Mouse (Mus musculus) ovary, adult 18-20 months (tissue): ENCODE results near the gene Ppp2r2c.

Experiments used
- DNase-seq: peaks from one replicate; pipeline ENCODE4 v3.0.0; 2022; ENCODE audit warnings: low spot score, mixed read lengths

Ppp2r2c gene

DNA sequence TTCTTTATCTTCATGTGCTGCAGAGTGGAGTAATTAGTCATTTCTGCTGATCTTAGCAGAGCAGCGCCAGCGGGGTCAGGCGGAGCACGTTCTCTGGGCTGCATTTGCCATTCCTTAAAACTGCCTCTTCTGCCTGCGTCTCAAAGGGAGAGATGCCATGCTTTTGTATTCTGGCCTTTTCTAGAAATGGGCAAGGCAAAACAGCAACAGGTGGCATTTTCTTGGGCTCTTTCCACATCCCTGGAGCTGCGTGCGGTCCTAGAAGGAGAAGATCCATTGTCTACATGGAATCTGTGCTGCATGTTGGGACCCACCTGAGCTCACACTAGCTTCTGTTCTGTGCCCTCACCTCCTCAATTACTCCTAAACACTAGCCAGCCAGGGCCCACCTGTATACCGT, 29.7 kb downstream of the Ppp2r2c start:
- no peak for DNase-seq

DNA sequence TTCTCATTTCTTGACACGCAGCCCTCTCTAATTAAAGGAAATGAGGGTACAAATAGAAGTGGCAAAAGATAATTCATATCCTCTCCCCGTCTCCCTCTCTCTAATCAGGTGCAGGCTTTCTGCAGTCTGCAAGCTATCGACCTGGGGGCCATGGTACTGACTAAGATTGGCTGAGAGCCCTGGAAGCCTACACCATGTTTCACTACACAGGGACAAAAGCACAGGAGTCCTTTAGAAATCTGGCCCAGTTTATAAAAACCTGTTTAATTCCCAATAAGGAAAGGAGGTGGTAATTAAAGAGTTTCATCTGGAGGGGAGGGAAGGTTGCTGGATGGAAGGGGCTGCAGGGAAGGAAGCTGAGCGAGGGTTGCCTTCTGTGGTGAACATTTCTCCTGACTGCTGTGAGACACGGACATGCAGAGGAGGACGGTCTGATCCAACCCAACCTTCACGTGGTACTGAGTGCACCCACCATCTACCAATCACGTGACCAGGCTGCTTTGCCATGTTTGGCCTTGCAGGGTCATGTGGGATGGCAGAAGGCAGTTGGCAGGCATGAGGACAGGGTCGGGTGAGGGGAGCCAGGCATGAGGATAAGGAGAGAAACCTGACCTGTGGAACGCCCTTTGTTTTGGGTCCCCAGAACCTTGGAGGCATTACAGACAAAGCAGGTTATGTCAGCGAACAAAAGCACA, 30.2 kb downstream of the Ppp2r2c start:
- DNase-seq: no peak

DNA sequence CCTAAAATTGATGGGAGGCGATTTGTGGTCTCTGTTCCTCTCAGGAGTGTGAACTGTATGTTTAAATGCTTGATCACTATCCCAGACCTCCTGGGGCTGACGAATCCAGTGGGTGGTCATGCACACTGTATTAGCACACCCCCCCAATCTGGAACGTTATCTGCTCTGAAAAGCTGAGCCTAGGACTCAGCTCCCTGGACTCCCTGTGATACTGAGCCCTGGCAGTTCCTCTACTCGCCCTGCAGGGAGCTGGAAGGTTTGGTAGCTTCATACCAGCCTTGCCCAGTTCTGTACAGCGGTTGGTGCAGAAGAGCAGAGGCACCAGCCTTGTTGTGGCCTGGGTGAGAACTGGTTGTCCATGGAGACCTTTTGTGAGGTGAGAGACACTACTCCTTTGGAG, 31.1 kb downstream of the Ppp2r2c start:
- DNase-seq: no peak

DNA sequence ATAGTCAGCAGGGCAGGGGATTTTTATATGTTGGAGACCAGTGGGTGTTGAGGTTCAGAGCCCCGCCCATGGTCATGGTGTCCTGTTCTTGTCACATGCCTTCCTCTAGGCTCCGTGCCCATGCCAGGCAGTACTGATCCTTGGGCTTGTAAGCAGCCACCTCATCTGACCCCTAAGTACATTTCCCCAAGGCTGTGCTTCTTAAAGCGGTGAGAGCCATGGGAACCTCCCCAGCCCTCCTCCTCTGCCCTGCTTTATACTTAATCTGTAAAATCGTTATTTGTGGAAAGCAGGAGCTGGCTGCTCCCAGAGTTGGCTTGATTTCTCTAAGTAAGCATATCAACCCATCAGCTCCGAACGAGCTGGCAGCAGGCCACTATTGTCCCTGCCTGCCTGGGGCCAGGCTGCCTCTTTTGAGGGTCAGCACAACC, 31.9 kb downstream of the Ppp2r2c start:
- DNase-seq: peak; percentile 72

DNA sequence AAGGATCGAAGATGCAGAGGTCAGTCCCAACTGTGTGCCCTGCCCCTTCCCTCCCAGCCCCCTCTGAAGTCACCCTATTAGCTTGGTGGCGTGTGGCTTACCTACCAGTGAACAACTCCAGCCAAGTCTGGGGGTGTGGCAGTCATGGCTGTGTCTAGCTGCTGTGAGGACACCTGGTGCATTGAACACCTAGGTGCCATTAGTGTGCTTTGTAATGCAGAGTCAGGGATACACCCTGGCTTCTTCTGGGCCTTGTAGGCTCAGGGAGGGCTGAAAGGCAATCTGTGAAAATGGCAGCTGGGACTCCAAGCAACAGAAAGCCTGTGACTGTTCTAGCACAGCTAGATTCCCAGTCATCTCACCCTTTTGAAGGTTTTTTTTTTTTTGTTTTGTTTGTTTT, 34.5 kb downstream of the Ppp2r2c start:
- DNase-seq: no peak

DNA sequence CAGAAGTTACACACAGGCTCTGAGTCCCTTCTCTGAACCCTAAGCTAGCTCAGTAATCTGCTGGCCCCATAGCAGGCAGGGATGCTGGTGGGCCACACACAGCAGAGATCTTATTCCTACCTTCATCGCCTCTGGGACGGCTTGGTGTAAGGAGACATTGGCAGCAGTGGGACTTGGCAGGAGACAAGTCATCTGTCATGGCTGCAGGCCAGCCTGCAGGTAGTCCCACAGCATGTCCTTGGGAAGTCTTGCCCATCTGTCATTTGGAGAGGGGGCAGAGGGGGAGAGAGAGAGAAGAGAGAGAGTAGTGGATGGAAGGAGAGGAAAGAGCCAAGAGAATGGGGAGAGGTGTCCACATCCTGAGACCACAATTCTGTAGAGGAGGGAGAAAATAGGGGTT, 35.8 kb downstream of the Ppp2r2c start:
- DNase-seq: no peak

DNA sequence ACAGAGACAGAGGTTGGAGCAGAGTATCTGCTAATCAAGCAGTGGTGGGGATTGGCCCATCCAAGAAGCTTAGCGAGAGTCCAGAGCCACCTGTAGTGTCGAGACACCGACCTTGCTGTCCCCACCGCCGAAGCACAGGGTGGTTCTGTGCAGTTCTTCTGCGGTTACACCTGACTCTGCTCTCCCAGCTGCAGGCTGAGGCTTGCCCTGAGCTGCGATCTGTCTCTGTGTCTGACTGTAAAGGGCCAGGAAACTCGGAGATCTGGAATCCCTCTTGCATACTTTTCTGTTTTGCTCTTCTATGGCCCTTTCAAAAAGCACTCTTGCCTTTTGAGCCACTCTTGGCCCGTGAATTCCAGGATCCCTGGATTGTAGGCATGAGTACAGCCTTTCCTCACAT, 36.4 kb downstream of the Ppp2r2c start:
- no peak for DNase-seq

DNA sequence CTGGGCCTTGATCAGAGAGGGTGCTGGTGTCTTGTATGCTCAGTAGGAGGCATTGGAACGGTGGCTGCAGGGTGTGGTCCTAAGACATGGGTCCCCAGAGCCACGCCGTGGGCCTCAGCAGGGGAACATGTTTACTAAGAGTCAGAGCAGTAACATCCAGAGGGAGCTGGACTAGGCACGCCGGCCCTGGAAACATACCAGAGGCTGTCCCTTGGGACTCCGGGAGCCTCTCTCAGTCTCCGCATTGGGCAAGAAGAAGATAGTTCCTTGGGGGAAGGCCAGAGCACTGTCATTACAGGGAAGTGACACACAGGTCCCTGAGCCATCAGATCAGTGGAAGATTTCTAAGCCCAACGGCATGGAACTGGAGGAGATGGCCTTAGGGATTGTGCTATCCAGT, 36.9 kb downstream of the Ppp2r2c start:
- no peak for DNase-seq

DNA sequence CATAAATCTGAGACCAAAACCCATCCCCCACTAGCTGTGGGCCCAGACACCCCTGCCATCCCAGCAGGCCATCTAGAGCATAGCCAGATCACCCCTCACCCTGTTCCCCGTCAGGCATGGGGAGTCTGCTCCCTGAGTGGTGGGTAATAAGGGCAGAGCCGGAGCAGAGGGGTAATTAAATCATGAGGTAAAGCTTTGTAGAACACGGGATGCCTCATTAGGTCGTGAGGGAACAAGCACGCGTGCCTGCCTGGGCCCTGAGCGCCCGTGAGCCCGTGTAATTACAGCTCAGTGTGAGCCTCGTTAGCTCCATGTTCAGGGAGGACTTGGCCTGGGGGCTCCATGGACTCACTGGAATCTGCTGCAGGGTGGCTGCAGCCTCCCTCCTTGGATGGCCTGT, 39.4 kb downstream of the Ppp2r2c start:
- no peak for DNase-seq

DNA sequence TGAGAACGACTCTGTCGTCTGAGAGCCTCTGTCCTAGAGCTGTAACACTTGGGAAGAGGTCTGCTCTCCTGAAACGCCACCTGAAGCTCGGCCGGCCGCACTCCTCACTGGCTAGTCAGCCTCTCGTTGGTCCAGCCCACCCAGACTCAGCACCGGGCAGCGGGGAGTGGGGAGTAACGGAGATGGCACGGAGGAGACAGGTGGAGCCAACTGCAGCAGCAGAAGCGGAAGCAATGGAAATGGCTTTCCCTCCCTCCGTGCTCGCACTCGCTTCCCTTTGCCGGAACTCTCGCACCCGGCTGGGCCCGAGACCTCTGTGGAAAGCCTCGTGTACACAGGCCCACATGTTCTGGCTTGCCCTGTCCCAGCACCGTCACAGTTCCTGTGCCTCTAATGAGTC, 41.2 kb downstream of the Ppp2r2c start:
- DNase-seq: no peak

DNA sequence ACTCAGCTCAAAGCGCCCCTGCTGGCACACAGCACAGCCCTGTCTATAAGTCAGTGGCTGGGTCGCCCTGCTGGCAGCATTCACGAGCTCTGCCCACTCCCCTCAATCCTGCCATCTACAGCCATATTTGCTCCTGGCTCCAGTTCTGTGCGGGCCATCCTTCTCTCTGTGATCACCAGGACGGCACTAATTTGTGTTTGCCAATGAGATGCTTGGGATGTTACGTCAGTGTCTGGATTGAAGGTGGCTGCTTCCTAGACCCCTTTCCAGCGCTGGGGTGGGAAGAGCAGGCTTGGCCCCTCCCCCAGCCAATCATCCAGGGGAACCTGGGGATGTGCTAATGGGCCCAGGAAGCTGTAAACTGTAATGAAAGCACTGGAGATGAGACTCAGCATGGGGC, 42.7 kb downstream of the Ppp2r2c start:
- no peak for DNase-seq

DNA sequence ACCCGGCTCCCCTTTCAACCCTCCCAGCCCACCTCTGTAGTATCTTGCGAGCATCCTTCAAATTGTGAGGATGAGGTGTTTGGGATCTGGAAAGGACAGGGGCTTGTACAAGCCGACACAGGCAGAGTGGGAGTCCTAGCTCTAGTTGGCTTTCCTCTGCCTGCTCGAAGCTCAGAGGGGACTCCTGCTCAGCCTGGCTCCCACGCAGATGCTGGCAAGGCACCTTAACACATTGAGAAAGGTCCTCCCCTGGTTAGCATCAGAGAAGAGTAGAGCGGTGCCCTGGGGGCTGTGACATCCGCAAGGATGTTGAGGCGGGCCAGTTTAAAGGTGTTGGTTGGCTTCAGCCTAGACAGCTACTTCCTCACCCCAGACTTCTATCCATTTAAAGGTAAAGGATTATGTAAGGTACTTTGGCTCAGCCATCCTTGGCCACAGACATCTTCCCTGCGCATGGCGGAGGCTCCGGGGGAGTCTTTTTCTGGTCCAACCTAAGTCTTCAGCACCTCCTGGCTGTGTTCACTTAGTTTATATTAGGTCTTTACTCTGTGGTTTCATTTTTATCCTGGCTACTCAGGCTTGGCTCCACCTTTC, 43.5 kb downstream of the Ppp2r2c start:
- no peak for DNase-seq

DNA sequence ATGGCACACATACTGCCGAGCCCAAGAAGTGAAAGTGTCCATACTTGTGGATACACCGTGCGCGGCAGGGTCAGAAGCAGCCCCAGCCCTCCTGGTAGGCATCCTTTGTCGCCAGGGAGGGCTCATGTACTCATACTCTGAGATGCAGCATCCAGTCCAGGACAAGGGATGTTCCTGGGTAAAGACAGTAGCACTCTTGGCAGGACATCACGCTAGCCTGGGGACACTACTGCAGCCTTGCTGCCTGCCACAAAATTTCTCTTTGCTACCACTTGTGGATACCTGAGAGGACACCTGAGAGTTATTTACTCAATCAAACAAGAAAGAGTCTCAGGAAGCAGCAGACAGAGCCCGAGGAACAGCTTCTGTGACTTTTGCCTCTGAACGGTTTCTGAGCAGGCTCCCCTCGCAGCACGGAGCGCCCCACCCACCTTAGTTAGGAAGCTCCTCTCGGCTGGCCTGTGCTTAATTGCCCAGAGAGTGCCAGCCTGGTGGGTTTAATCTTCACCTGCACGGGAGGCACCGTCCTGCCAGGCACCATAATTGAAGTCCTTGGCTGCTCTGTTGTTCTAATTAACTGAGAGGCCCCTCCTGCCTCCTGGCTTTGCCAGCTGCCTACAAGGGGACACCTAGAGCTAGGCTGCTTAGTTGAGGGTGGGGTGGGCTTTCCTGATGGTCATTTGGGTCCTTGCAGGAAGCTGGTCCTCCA, 44.4 kb downstream of the Ppp2r2c start:
- DNase-seq: no peak

DNA sequence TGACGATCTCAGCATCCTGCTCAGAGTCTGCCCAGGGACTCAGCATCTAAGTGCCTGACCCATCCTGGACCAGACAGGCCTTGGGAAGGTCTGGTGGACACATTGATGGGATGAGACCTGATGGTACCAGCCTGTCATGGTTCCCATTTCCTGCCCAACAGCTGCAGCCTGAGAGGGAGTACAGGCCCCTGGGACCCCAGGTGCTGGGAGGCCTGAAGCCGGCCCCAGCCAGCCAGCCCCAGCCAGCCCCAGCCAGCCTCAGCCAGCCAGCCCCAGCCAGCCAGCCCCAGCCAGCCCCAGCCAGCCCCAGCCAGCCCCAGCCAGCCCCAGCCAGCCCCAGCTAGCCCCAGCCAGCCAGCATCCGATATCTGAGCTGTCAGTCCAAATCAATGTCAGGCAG, 46.9 kb downstream of the Ppp2r2c start:
- no peak for DNase-seq

DNA sequence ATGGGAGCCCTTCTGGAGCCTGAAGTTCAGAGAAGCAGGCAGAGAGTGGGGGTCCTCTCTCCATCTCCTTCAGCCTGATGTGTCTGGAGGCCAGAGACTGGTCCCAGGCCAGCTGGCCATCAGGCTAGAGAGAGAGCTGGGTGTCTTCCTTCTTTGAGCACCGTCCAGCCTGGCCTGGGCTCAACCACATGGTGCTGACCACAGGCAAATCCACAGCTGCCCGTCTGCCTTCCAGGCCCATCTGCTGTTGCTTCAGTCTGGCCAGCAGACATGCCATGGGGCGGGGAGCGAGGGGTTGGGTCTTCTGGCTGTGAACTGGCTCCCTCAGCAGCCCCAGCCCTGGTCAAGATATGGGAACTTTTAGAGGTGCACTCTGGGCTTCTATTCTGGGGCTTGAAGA, 48.3 kb downstream of the Ppp2r2c start:
- DNase-seq: no peak

DNA sequence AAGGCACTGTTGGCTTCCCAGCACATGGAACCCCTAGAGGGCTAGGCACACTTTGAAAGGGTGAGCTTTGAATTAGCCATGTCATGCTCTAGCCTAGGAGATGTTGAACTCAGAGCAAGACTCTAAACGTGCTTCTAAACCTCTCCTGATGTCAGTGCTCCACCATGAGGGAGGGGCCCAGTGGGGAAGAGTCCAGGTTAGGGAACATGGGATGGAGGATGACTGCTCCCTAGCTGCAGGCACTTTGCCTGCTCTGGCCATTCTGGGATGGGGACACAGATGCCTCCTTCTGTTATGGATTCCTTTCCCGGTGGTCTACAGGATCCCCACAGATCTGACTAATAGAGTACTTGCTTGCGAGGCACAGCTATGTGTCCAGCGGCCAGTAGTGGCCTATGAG, 48.9 kb downstream of the Ppp2r2c start:
- no peak for DNase-seq

DNA sequence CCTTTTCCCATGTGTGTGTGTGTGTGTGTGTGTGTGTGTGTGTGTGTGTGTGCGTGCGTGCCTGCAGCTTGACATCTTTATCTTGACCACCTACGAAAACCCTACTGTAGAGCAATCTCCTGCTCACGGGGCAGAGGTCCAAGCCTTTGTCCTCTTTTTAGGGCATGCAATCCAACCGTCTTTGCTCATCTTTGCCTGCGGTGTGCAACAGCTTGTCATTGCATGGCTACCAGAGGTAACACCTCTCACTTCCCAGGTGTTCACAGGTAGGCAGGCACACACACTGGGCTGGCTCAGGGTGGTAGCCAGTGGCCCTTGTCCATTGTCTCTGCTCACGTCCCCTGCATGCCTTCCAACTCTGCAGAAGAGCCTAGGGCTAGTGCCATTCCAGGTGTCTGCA, 49.7 kb downstream of the Ppp2r2c start:
- no peak for DNase-seq

DNA sequence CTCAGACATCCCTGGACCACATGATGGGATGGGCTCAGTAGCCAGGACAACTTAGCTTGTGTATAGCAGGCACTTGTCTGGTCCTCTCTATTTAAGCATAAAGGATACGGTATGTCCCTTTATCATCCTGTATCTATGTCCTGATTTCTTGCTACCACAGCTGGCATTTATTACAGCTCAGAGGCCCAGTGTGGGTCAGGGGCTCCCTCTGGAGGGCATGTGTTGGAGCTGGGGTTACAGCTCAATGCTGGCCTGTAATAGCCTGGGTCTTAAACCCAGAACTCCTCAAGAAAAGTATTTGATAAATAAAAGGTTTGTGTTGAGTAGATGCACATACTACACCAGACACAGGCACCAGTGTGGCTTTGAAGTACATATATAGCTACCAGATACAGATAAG, 51.8 kb downstream of the Ppp2r2c start:
- no peak for DNase-seq

DNA sequence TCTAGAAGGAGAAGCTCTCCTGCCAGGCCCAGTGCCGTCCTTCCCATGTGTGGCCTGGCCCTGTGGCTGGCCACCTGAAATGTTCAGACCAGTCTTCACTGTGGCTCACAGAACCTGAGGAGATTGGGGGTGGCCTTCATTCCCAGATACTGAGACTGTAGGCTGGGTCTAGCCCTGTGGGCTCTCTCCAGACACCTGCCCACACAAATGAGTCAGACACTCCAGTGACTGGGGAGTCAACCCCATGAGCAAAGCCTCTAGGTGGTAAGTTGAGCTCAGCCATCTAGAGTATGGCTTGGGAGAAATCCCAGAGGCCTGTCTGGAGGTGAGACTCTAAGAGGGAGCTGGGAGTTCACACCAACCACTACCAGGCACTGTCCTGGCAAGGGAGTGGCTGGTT, 53.6 kb downstream of the Ppp2r2c start:
- no peak for DNase-seq

DNA sequence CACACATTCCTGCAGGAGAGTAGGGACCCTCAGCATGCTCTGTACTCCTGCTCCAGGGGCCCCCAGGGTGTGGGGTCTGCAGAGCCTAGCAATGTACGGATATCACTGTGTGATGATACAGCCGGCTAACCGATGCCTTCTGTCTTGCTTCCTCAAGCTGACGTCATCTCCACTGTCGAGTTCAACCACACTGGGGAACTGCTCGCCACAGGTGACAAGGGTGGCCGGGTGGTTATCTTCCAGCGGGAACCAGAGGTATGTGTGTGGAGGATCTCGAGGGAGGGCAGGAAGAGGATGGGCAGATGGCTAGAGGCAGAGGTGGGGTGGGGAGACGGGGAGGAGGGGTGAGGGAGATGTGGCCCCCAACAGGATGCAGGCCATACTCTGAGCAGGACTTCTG, 54.5 kb downstream of the Ppp2r2c start:
- no peak for DNase-seq

DNA sequence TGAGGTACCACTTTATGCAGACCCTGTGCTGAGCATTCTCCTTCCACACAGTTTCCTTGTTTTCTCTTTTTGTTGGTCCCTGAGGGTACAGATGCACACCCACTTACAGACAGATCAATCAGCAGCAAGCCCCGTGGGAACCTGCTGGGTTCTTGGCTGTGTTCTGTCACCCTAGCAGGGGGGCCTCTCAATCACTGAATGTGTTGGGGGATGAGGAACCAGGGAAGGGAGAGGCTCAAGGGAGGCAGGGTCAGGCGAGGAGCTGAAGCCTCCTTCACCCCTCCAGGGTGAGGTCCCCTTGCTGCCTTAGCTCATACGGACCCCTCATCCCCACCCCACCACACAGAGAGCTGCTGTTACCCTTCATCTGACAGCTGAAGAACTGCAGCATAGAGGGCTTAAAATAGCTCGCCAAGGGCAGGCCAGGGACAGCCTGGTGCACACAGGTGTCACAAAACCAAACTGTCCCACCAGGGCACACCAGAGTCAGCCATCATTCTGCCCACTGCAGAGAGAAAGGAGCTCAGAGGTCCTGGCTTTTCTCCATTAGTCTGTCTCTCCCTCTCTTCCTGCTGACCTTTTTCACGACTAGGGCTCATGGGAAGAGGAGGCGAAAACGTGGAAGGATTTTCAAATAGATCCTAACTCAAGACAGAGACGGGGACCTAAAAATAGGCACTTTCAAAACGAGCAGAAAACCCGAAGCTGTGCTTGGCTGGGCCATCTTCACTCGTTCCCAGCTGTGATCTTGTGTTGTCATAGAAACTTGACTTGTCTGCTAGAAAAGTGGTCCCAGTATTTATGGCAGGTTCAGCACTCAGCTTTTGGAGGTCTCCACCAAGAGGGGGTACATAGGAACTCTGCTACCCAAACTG, 55.8 kb downstream of the Ppp2r2c start:
- DNase-seq: no peak

DNA sequence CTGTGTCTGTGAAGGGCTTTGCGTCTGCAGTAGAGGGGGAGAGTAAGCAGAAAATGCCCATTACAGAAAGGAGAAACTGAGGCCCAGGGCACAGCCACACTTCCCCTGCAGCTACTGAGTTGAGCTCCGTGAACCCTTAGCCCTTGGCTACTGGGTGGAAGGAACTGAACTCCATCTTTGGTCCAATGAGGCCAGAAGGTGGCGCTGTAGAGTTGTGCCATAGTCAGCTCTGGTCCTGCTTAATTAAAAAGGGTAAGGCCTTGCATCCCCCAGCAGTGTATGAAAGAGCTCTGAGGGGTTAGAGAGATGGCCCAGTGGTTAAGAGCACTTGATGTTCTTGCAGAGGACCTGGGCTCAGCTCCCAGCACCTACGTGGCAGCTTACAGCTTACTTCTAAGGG, 60.4 kb downstream of the Ppp2r2c start:
- no peak for DNase-seq

DNA sequence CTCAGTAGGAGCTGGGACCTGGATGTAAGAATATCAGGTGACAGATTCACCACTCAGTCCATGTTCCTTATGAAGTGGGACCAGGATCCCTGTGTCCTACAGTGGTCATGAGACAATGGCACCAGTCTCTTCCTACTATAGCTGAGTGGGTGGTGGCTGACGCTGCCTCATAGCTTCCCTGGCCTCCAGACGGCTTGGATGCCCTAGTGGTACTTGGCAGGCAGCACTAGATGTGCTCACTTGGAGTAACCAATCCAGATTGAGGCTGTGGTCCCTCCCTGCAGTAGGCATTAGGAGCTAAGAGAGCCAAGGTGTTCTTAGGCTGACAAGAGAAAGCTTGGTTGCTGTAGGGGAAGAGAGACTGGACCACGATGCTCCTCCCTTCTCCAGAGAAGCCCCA, 61.1 kb downstream of the Ppp2r2c start:
- no peak for DNase-seq
